Mouse (Mus musculus): ENCODE measurements around the gene Alyref.
A peak's percentile ranks its signal among the peaks of the same experiment; 100 is the strongest.

Gene Alyref

GRCm38 (mm10) chr11:120616617-120617294 lies 18.6 kb upstream of the Alyref start:
- TF ChIP-seq GATA4 (IDR thresholded peaks at IDR 0.05; ENCODE audit: insufficient replicate concordance, low read length): 0 out of 2 replicates have a peak, but pooled peaks have one; percentile 31

GRCm38 (mm10) chr11:120615606-120616203 lies 17.5 kb upstream of the Alyref start:
- TF ChIP-seq GATA4 (IDR thresholded peaks at IDR 0.05; ENCODE audit: insufficient replicate concordance, low read length): no peak

GRCm38 (mm10) chr11:120615167-120615566 lies 17.0 kb upstream of the Alyref start:
- TF ChIP-seq GATA4 (IDR thresholded peaks at IDR 0.05; ENCODE audit: insufficient replicate concordance, low read length): no peak

GRCm38 (mm10) chr11:120613976-120614375 lies 15.8 kb upstream of the Alyref start:
- no peak for TF ChIP-seq GATA4 (IDR thresholded peaks at IDR 0.05; ENCODE audit: insufficient replicate concordance, low read length)

GRCm38 (mm10) chr11:120613481-120613972 lies 15.4 kb upstream of the Alyref start:
- TF ChIP-seq GATA4 (IDR thresholded peaks at IDR 0.05; ENCODE audit: insufficient replicate concordance, low read length): no peak

- TF ChIP-seq GATA4 (IDR thresholded peaks at IDR 0.05; ENCODE audit: insufficient replicate concordance, low read length): no peak
These were observed 14.6 kb upstream of the Alyref start for GRCm38 (mm10) chr11:120612763-120613162.

- TF ChIP-seq GATA4 (IDR thresholded peaks at IDR 0.05; ENCODE audit: insufficient replicate concordance, low read length): no peak
These were observed 12.4 kb upstream of the Alyref start for GRCm38 (mm10) chr11:120610477-120611046.

- no peak for TF ChIP-seq GATA4 (IDR thresholded peaks at IDR 0.05; ENCODE audit: insufficient replicate concordance, low read length)
These were observed 11.1 kb upstream of the Alyref start for GRCm38 (mm10) chr11:120609250-120609649.

- no peak for TF ChIP-seq GATA4 (IDR thresholded peaks at IDR 0.05; ENCODE audit: insufficient replicate concordance, low read length)
These were observed 10.3 kb upstream of the Alyref start, which contains the start of gene Npb for GRCm38 (mm10) chr11:120608241-120609034. Gene Npb, plus strand, starts transcription at chr11:120608477.

GRCm38 (mm10) chr11:120606764-120607163 lies 8.6 kb upstream of the Alyref start:
- TF ChIP-seq GATA4 (IDR thresholded peaks at IDR 0.05; ENCODE audit: insufficient replicate concordance, low read length): no peak

- TF ChIP-seq GATA4 (IDR thresholded peaks at IDR 0.05; ENCODE audit: insufficient replicate concordance, low read length): no peak
These were observed 7.5 kb upstream of the Alyref start for GRCm38 (mm10) chr11:120605667-120606066.

- no peak for TF ChIP-seq GATA4 (IDR thresholded peaks at IDR 0.05; ENCODE audit: insufficient replicate concordance, low read length)
These were observed 5.4 kb upstream of the Alyref start for GRCm38 (mm10) chr11:120603545-120603944.

- TF ChIP-seq GATA4 (IDR thresholded peaks at IDR 0.05; ENCODE audit: insufficient replicate concordance, low read length): no peak
These were observed 2.6 kb upstream of the Alyref start for GRCm38 (mm10) chr11:120600716-120601115.

- no peak for TF ChIP-seq GATA4 (IDR thresholded peaks at IDR 0.05; ENCODE audit: insufficient replicate concordance, low read length)
These were observed 905 bp upstream of the Alyref start for GRCm38 (mm10) chr11:120598990-120599549.

Data from liver, adult (tissue).